Mouse (Mus musculus): Measurements from ENCODE around the gene Fam189a1. TPM values are rescaled to one million over a fixed set of nuclear protein-coding genes. Genes with fewer than 3 reads are reported as not detected.

Fam189a1 gene
- polyA plus RNA-seq, 1 experiment: 17.1 TPM

DNA sequence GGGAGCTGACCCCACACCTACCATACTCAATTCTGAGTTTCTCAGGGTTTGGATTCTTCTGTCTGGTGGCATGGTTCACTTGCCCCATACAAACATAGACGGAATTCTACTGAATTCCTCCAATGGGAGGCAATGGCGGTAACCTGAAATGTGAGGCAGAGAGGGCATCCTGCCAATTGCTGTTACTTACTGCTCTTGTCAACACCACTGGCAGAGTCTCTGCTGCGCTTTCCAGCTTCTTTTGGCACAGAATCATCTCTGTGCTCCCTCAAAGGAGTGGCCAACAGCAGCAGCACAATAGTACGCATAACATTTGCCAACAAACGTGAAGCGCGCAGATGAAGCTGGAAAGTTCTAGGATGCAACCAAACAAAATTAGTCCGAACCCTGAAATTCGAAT is 266.5 kb downstream of the Fam189a1 start:
- peak in 1 of 2 experiments; percentile 17 for DNase-seq
- WGBS: 41% methylated on average over 9 of the region's 9 CpGs
- TF ChIP-seq CTCF (IDR thresholded peaks at IDR 0.05; ENCODE audit: borderline replicate concordance, insufficient read depth, low read depth, low read length): no peak
- no peak for TF ChIP-seq POLR2A (IDR thresholded peaks at IDR 0.05; ENCODE audit: borderline replicate concordance, insufficient read depth, low read length)

DNA sequence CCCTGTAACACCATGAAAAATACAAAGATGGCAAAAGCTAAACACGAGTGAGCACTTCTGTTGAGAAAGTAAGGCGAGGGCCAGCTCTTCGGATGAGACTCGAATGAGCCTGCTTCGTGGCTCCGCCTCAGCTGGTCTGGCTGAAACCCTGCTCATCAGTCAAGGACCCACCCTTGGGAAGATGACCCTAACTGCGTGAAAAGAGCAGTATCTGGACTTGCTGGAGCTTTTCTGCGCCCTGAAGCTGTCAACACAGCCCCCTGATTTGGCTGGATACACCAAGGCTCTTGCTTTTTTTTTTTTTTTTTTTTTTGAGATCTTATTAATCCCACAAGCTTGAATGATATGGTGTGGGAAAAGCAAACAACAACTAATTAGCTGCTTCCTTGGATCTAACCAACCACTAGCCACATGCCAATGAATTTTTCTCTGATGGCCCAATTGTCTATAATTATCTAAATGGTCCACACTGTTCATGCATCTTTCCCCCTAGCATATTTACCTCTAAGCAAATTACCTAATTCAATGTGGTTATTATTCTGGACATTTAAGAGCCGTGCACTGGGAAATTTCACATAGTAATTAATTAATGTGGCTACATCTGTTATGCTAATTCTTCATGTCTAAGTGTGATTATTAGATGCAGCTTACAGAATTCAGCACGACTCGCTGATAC is 272.0 kb downstream of the Fam189a1 start:
- no peak overlapping the region for H3K27ac ChIP-seq (ENCODE audit: insufficient read depth, low read length)
- no peak for DNase-seq
- 52% methylated on average over 11 of the region's 11 CpGs for WGBS
- no peaks in the 10 kb centered on the region for H3K4me1 ChIP-seq (ENCODE audit: control insufficient read depth, insufficient read depth, low read length)
- no peaks in the 10 kb centered on the region for H3K27me3 ChIP-seq (ENCODE audit: control insufficient read depth, insufficient read depth, low read length)
- TF ChIP-seq CTCF (IDR thresholded peaks at IDR 0.05; ENCODE audit: borderline replicate concordance, insufficient read depth, low read depth, low read length): no peak
- H3K4me3 ChIP-seq (replicated peaks; ENCODE audit: insufficient read depth, low read depth, low read length): no peak overlapping the region

More for the DNA sequence above, 266.5 kb downstream of the Fam189a1 start:
- Histone ChIP-seq H3K4me1 (ENCODE audit: control insufficient read depth, insufficient read depth, low read length) (no peaks in the 10 kb centered on the region), H3K4me3 (replicated peaks; ENCODE audit: insufficient read depth, low read depth, low read length) (no peak overlapping the region), H3K27ac (ENCODE audit: insufficient read depth, low read length) (no peak overlapping the region), H3K27me3 (ENCODE audit: control insufficient read depth, insufficient read depth, low read length) (no peaks in the 10 kb centered on the region)

DNA sequence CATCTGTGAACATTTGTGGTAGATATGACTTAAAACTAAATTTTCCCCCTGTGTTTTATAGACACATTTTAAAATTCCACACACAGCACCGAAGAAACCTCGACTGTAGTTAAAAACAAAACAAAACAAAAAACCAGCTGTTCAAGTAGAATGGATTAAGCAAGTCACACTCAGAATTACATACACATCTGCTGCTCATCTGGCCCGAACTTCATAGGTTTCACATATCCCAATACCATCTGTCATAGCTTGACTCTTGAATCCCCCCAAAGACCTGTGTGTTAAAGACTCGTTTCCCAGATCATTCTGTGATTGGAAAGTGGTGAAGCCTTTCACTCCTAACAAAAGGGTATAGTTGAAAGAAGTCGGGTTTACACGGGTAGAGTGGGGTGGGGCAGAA is 274.1 kb downstream of the Fam189a1 start:
- WGBS: 69% methylated on average over 6 of the region's 6 CpGs
- H3K27ac ChIP-seq (ENCODE audit: insufficient read depth, low read length): no peak overlapping the region
- no peak for DNase-seq
- H3K27me3 ChIP-seq (ENCODE audit: control insufficient read depth, insufficient read depth, low read length): no peaks in the 10 kb centered on the region
- no peak overlapping the region for H3K4me3 ChIP-seq (replicated peaks; ENCODE audit: insufficient read depth, low read depth, low read length)
- H3K4me1 ChIP-seq (ENCODE audit: control insufficient read depth, insufficient read depth, low read length): no peaks in the 10 kb centered on the region
- TF ChIP-seq CTCF (IDR thresholded peaks at IDR 0.05; ENCODE audit: borderline replicate concordance, insufficient read depth, low read depth, low read length): no peak
- no peak for TF ChIP-seq POLR2A (IDR thresholded peaks at IDR 0.05; ENCODE audit: borderline replicate concordance, insufficient read depth, low read length)

DNA sequence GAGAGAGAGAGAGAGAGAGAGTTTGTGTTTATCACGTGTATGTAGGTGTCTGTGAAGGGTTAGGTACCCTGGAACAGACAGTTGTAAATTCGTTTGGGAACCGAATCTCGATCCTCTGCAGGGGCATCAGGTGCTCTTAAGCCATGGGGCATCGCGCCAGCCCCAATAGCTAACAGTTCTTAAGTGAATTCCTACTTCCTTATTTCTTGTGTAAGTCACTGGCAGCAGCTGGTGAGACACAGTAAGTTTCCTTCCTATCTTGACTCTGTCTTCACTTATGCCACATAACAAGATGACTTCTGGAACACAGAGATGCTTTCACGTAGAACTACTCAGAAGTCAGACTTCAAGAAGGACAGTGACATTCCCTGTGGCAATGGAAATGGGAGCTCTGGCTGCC is 275.0 kb downstream of the Fam189a1 start:
- no peaks in the 10 kb centered on the region for H3K4me1 ChIP-seq (ENCODE audit: control insufficient read depth, insufficient read depth, low read length)
- H3K27ac ChIP-seq (ENCODE audit: insufficient read depth, low read length): no peak overlapping the region
- no peak for DNase-seq
- WGBS: 58% methylated on average over 7 of the region's 7 CpGs
- no peak overlapping the region for H3K4me3 ChIP-seq (replicated peaks; ENCODE audit: insufficient read depth, low read depth, low read length)
- TF ChIP-seq POLR2A (IDR thresholded peaks at IDR 0.05; ENCODE audit: borderline replicate concordance, insufficient read depth, low read length): no peak
- no peak for TF ChIP-seq CTCF (IDR thresholded peaks at IDR 0.05; ENCODE audit: borderline replicate concordance, insufficient read depth, low read depth, low read length)
- no peaks in the 10 kb centered on the region for H3K27me3 ChIP-seq (ENCODE audit: control insufficient read depth, insufficient read depth, low read length)

DNA sequence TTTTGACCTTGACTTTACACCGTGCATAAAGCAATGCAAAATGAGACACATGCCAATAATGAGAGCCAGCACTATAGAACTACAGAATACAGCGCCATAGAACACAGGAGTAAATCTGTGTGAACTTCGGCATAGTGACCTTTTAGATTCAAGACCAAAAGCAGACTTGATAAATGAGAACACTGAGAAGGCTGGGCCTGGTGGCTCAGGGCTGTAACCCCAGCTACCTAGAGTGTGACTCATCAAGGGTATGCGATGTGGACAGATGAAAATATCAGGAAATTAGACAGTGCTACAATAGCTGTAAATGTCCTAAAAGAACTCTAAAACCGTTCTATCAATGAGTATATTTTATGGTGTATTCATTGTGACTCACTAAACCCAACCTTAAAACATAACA is 276.0 kb downstream of the Fam189a1 start:
- Histone ChIP-seq H3K27ac (ENCODE audit: insufficient read depth, low read length) (no peak overlapping the region), H3K4me1 (ENCODE audit: control insufficient read depth, insufficient read depth, low read length) (no peaks in the 10 kb centered on the region), H3K4me3 (replicated peaks; ENCODE audit: insufficient read depth, low read depth, low read length) (no peak overlapping the region), H3K27me3 (ENCODE audit: control insufficient read depth, insufficient read depth, low read length) (no peaks in the 10 kb centered on the region)
- TF ChIP-seq CTCF (IDR thresholded peaks at IDR 0.05; ENCODE audit: borderline replicate concordance, insufficient read depth, low read depth, low read length) (no peak), POLR2A (IDR thresholded peaks at IDR 0.05; ENCODE audit: borderline replicate concordance, insufficient read depth, low read length) (no peak)
- WGBS: 90% methylated on average over 5 of the region's 5 CpGs
- no peak for DNase-seq

DNA sequence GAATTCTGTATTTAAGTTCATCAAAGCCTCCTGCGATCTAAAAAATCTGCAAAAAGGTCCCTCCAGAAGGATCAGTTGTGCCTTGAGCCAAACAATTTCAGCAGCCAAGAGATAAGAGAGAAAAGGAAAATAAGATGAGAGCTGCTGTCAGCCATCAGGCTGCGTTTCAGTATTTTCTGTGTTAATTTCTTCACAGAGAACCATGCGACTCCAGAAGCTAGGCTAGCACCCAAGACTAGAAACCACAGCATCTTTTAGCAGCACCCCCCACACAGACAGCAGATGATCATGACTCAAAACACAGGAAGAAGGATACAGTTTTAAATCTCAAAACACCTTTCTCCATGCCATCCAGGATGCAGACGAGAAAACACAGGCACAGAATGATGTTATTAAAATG is 281.4 kb downstream of the Fam189a1 start:
- H3K4me1 ChIP-seq (ENCODE audit: control insufficient read depth, insufficient read depth, low read length): peaks cover 5% of the 10 kb centered on the region
- H3K4me3 ChIP-seq (replicated peaks; ENCODE audit: insufficient read depth, low read depth, low read length): no peak overlapping the region
- no peaks in the 10 kb centered on the region for H3K27me3 ChIP-seq (ENCODE audit: control insufficient read depth, insufficient read depth, low read length)
- H3K27ac ChIP-seq (ENCODE audit: insufficient read depth, low read length): no peak overlapping the region
- 92% methylated on average over 4 of the region's 4 CpGs for WGBS
- DNase-seq: no peak
- TF ChIP-seq POLR2A (IDR thresholded peaks at IDR 0.05; ENCODE audit: borderline replicate concordance, insufficient read depth, low read length) (no peak), CTCF (IDR thresholded peaks at IDR 0.05; ENCODE audit: borderline replicate concordance, insufficient read depth, low read depth, low read length) (no peak)

DNA sequence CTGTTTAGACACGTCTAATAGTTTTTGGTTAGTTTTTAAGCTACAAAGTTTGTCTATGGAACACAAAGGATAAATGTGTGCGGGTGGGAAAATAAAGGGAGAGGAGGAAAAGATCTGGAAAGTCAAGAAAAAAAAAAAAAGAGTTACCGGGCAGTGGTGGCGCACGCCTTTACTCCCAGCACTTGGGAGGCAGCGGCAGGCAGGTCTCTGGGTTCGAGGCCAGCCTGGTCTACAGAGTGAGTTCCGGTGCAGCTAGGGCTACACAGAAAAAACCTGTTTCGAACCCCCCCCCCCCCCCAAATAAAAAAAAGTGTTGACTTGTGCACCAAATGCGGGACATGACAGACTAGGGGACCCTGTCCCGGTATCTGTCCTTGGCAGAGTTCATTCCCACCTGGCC is 283.1 kb downstream of the Fam189a1 start:
- Histone ChIP-seq H3K4me1 (ENCODE audit: control insufficient read depth, insufficient read depth, low read length) (peaks cover 9% of the 10 kb centered on the region), H3K27ac (ENCODE audit: insufficient read depth, low read length) (no peak overlapping the region)
- DNase-seq: no peak

DNA sequence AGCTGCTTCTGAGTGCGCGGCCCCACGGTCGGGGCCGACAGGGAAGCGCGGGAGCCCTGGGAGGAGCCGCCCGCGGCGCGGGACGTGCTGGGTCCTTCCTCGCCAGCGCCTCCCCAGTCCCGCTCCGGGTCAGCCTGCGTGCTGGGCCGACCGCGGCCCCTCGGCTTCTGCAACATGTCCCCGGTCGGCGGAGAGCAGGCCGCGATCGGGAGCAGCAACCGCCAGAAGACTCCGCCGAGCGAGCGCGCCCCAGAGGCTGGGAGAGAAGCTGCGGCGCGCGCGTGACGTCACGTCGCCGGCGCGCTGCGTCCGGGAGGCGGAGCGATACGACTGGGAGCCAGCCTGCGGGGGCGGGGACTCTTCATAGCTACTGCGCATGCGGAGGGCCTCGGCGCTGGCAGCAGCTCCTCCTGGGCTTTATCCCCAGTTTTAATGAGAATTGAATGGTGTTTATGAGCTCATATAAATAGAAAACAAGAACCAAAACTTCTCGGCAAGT is 283.6 kb downstream of the Fam189a1 start, which contains the start of gene Nsmce3:
Gene Nsmce3, minus strand, starts transcription at position 255 of the 499 bp plus-strand sequence.
- WGBS: under 1% methylated on average over 57 of the region's 57 CpGs
- Histone ChIP-seq H3K27me3 (ENCODE audit: control insufficient read depth, insufficient read depth, low read length) (no peaks in the 10 kb centered on the region), H3K4me1 (ENCODE audit: control insufficient read depth, insufficient read depth, low read length) (peaks cover 9% of the 10 kb centered on the region), H3K4me3 (replicated peaks; ENCODE audit: insufficient read depth, low read depth, low read length) (peak within 1 kb of the TSS; percentile 69), H3K27ac (ENCODE audit: insufficient read depth, low read length) (peak within 1 kb of the TSS; percentile 79)
- TF ChIP-seq CTCF (IDR thresholded peaks at IDR 0.05; ENCODE audit: borderline replicate concordance, insufficient read depth, low read depth, low read length): no peak
- TF ChIP-seq POLR2A (IDR thresholded peaks at IDR 0.05; ENCODE audit: borderline replicate concordance, insufficient read depth, low read length): peak; percentile 91
- DNase-seq: peak; percentile 95 to 97

More for the DNA sequence above, 283.1 kb downstream of the Fam189a1 start:
- WGBS: 25% methylated on average over 11 of the region's 11 CpGs
- TF ChIP-seq CTCF (IDR thresholded peaks at IDR 0.05; ENCODE audit: borderline replicate concordance, insufficient read depth, low read depth, low read length) (no peak), POLR2A (IDR thresholded peaks at IDR 0.05; ENCODE audit: borderline replicate concordance, insufficient read depth, low read length) (no peak)
- no peaks in the 10 kb centered on the region for H3K27me3 ChIP-seq (ENCODE audit: control insufficient read depth, insufficient read depth, low read length)
- H3K4me3 ChIP-seq (replicated peaks; ENCODE audit: insufficient read depth, low read depth, low read length): peak overlapping the region; percentile 36
